Mouse (Mus musculus) small intestine, adult 2 months (tissue): ENCODE measurements around the gene H1foo. TPM values are rescaled to one million over a fixed set of nuclear protein-coding genes. Genes with fewer than 3 reads are reported as not detected.

Experiments
- H3K27ac ChIP-seq: fragments of 200-500 bp; 2 replicates; pipeline ENCODE4 v1.5.1; 2012; ENCODE audit warnings: low read depth, low read length, control low read depth, inconsistent platforms; ENCODE audit not compliant: insufficient read depth
- H3K27me3 ChIP-seq: fragments of 200-500 bp; 2 replicates; pipeline ENCODE4 v1.6.1; 2012; ENCODE audit warnings: mild to moderate bottlenecking, moderate library complexity, low read length, inconsistent platforms; ENCODE audit not compliant: control insufficient read depth, insufficient read depth
- H3K36me3 ChIP-seq: fragments of 200-500 bp; 2 replicates; pipeline ENCODE4 v1.6.1; 2012; ENCODE audit warnings: mild to moderate bottlenecking, low read length, control low read depth, inconsistent platforms; ENCODE audit not compliant: control insufficient read depth, insufficient read depth
- H3K4me1 ChIP-seq: fragments of 200-500 bp; 2 replicates; pipeline ENCODE4 v1.6.1; 2012; ENCODE audit warnings: low read length, inconsistent platforms, mixed read lengths; ENCODE audit not compliant: control insufficient read depth, insufficient read depth, insufficient read length
- H3K4me3 ChIP-seq: fragments of 200-500 bp; 2 replicates; pipeline ENCODE4 v1.5.1; 2012; ENCODE audit warnings: low read depth, mild to moderate bottlenecking, control low read depth, inconsistent platforms, low read length, moderate library complexity
- CTCF ChIP-seq: fragments of 200-500 bp; IDR thresholded peaks from 2 replicates; pipeline ENCODE4 v1.5.1; 2012; ENCODE audit warnings: low read depth, mild to moderate bottlenecking, control low read depth, inconsistent platforms, low read length, moderate library complexity, mixed read lengths; ENCODE audit not compliant: insufficient replicate concordance, insufficient read length; ENCODE audit errors: extremely low read depth
- POLR2A ChIP-seq: fragments of 200-500 bp; IDR thresholded peaks from 2 replicates; pipeline ENCODE4 v1.6.1; 2012; ENCODE audit warnings: low read depth, mild to moderate bottlenecking, control low read depth, inconsistent platforms, low read length, moderate library complexity
- WGBS: fragments of 180-500 bp; shearing (Covaris S2); methylation state at CpG from one replicate; pipeline ENCODE4 v1.1.7; 2018; 5-methylcytosine and 5-hydroxymethylcytosine counted together
- polyA plus RNA-seq: library from polyadenylated mRNA; depleted of rRNA; stranded (reverse); fragments of >200 nt; gene quantifications from 2 replicates; pipeline ENCODE4 v1.2.3, GENCODE M21; 2012

The H1foo gene
- polyA plus RNA-seq, 1 experiment = not detected

- H3K27me3 ChIP-seq = peaks cover 19% of the 10 kb centered on the region
- H3K27ac ChIP-seq = peak overlapping the region; percentile 69
- peaks cover 24% of the 10 kb centered on the region for H3K4me1 ChIP-seq
- H3K36me3 ChIP-seq = no peaks in the 10 kb centered on the region
- 57% methylated on average over 10 of the region's 10 CpGs for WGBS
- H3K4me3 ChIP-seq = peak overlapping the region; percentile 44
- TF ChIP-seq POLR2A (no peak), CTCF (no peak)
Measured at GRCm38 (mm10) chr6:115991881-115992620, 47.3 kb downstream of the H1foo start.

- Histone ChIP-seq H3K36me3 (no peaks in the 10 kb centered on the region), H3K4me1 (peaks cover 24% of the 10 kb centered on the region), H3K27me3 (peaks cover 19% of the 10 kb centered on the region), H3K4me3 (peak overlapping the region; percentile 83), H3K27ac (no peak overlapping the region)
- TF ChIP-seq CTCF (no peak), POLR2A (no peak)
- 21% methylated on average over 6 of the region's 6 CpGs for WGBS
Measured at GRCm38 (mm10) chr6:115992981-115993380, 48.2 kb downstream of the H1foo start.

GRCm38 (mm10) chr6:115993463-115994145, 48.9 kb downstream of the H1foo start:
- Histone ChIP-seq H3K36me3 (no peaks in the 10 kb centered on the region), H3K4me3 (peak overlapping the region; percentile 83), H3K4me1 (peaks cover 24% of the 10 kb centered on the region), H3K27me3 (peaks cover 19% of the 10 kb centered on the region), H3K27ac (no peak overlapping the region)
- WGBS = under 1% methylated on average over 86 of the region's 86 CpGs
- TF ChIP-seq POLR2A (no peak), CTCF (no peak)

GRCm38 (mm10) chr6:115994146-115994876, 49.6 kb downstream of the H1foo start:
- Histone ChIP-seq H3K4me1 (peaks cover 23% of the 10 kb centered on the region), H3K27me3 (peaks cover 19% of the 10 kb centered on the region), H3K4me3 (peak overlapping the region; percentile 83), H3K27ac (0 out of 2 replicates have a peak overlapping the region, but pooled peaks have one; percentile 11), H3K36me3 (no peaks in the 10 kb centered on the region)
- WGBS = under 1% methylated on average over 91 of the region's 93 CpGs
- TF ChIP-seq POLR2A (no peak), CTCF (no peak)

- Histone ChIP-seq H3K4me1 (peaks cover 20% of the 10 kb centered on the region), H3K27me3 (peaks cover 19% of the 10 kb centered on the region), H3K36me3 (no peaks in the 10 kb centered on the region), H3K27ac (peak within 1 kb of the TSS; percentile 76), H3K4me3 (peak within 1 kb of the TSS; percentile 83)
- 1% methylated on average over 47 of the region's 51 CpGs for WGBS
- no peak for TF ChIP-seq CTCF
- peak; percentile 55 for TF ChIP-seq POLR2A
Measured at GRCm38 (mm10) chr6:115994877-115995520, 50.3 kb downstream of the H1foo start, which contains the start of gene Plxnd1. TSS of gene Plxnd1 (minus strand) at chr6:115995005.

GRCm38 (mm10) chr6:115995531-115995941, 50.8 kb downstream of the H1foo start:
- WGBS = 50% methylated on average over 4 of the region's 4 CpGs
- Histone ChIP-seq H3K4me3 (no peak overlapping the region), H3K36me3 (no peaks in the 10 kb centered on the region), H3K27me3 (peaks cover 19% of the 10 kb centered on the region), H3K27ac (peak overlapping the region; percentile 53), H3K4me1 (peaks cover 20% of the 10 kb centered on the region)
- TF ChIP-seq POLR2A (no peak), CTCF (no peak; the same call in 1 of the 2 replicates)
